Mouse (Mus musculus) lung, postnatal 0 days (tissue): ENCODE results near the gene Pars2. TPM values are rescaled to one million over a fixed set of nuclear protein-coding genes. Genes with fewer than 3 reads are reported as not detected.

Experiments
- ATAC-seq: fragments of 200-750 bp; cut with Nextera tagmentation; 2 replicates; pipeline ENCODE4 v1.8.0; 2017; ENCODE audit warnings: moderate library complexity
- DNase-seq: peaks from one replicate; pipeline ENCODE4 v3.0.0-alpha.2; 2016; ENCODE audit warnings: low spot score
- H3K27ac ChIP-seq: fragments of 300-500 bp; sonication (generic); 2 replicates; pipeline ENCODE4 v1.5.1; 2014; ENCODE audit warnings: antibody characterized with exemption, mild to moderate bottlenecking, low read length, mixed read lengths
- H3K27me3 ChIP-seq: fragments of 300-500 bp; sonication (generic); replicated peaks from 2 replicates; pipeline ENCODE4 v1.6.1; 2014; ENCODE audit warnings: low read length, mixed read lengths; ENCODE audit not compliant: insufficient read depth
- H3K36me3 ChIP-seq: fragments of 300-500 bp; sonication (generic); 2 replicates; pipeline ENCODE4 v1.6.1; 2014; ENCODE audit warnings: low read length, mixed read lengths; ENCODE audit not compliant: insufficient read depth
- H3K4me1 ChIP-seq: fragments of 300-500 bp; sonication (generic); 2 replicates; pipeline ENCODE4 v1.6.1; 2014; ENCODE audit warnings: antibody characterized with exemption, low read depth, low read length, mixed read lengths; ENCODE audit not compliant: insufficient read depth
- H3K4me2 ChIP-seq: fragments of 300-500 bp; sonication (generic); replicated peaks from 2 replicates; pipeline ENCODE4 v1.6.1; 2014; ENCODE audit warnings: low read depth, mild to moderate bottlenecking, low read length, moderate library complexity, mixed read lengths
- H3K4me3 ChIP-seq: fragments of 300-500 bp; sonication (generic); 2 replicates; pipeline ENCODE4 v1.5.1; 2014; ENCODE audit warnings: low read depth, low read length
- H3K9ac ChIP-seq: fragments of 300-500 bp; sonication (generic); replicated peaks from 2 replicates; pipeline ENCODE4 v1.6.1; 2014; ENCODE audit warnings: low read depth, mild to moderate bottlenecking
- H3K9me3 ChIP-seq: fragments of 300-500 bp; sonication (generic); 2 replicates; pipeline ENCODE4 v1.6.1; 2016; ENCODE audit warnings: low read length, mixed read lengths
- CTCF ChIP-seq: IDR thresholded peaks from 2 replicates; pipeline ENCODE4 v1.5.1; 2016; ENCODE audit warnings: antibody characterized with exemption, mild to moderate bottlenecking
- EP300 ChIP-seq: IDR thresholded peaks from 2 replicates; pipeline ENCODE4 v1.6.1; 2016; ENCODE audit warnings: antibody characterized with exemption, mild to moderate bottlenecking, control low read depth
- WGBS: fragments of 180-500 bp; shearing (Covaris S2); extraction: QIAGEN DNeasy Blood & Tissue Kit; methylation state at CpG from one replicate; pipeline ENCODE4 v1.1.7; 2014; 5-methylcytosine and 5-hydroxymethylcytosine counted together
- polyA plus RNA-seq: library from polyadenylated mRNA; unstranded; fragments of >200 nt; fragmentation: Nextera tagmentation; extraction: Ambion mirVana; gene quantifications from 2 replicates; pipeline ENCODE4 v1.2.1, GENCODE M21; 2015

The Pars2 gene
- polyA plus RNA-seq, 1 experiment from 2014 or later: 5.2 TPM

DNA sequence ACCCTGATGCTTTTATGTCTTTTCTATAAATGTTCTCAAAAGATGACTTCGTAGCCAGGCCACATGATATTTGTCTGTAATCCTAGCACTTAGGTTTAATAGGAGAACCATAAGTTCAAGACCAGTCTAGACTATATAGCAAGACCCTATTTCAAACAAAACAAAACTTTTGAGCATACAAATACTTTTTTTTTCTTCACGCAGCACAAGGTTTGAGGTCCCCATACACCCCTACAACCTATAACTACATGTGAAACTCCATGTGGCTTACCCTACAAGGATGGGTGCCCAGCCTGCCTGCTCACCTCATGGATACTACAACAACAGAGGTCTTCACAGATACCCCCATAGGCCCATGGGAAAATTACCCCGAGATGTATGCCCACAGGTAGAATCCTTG lies 28.3 kb downstream of the Pars2 start:
- WGBS: 49% methylated on average over 3 of the region's 3 CpGs
- H3K36me3 ChIP-seq: no peaks in the 10 kb centered on the region
- ATAC-seq: no peak; the same call in 1 of the 2 replicates

DNA sequence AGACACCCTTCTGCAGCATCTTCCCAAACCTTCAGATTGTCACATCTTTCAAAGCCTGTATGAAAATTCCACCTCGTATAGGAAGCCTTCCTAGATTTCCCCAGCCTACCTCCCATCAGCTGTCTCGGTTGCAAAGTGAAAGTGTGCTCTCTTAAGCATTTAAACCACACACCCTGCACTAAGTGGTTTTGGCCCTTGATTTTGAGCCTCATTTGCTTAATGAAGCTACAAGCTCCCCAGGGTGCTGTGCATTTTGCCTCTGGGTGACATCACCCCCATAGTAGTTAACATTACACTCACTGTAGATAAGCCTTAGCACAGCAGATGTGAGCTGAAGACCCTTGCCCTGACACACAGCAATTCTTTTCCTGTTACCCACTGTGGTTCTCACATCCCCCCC lies 30.1 kb downstream of the Pars2 start:
- no peak overlapping the region for H3K27ac ChIP-seq
- 0 out of 2 replicates have a peak, but pooled peaks cover 5% of the 10 kb centered on the region for H3K4me1 ChIP-seq
- H3K4me2 ChIP-seq: no peak overlapping the region
- no peaks in the 10 kb centered on the region for H3K9me3 ChIP-seq
- no peaks in the 10 kb centered on the region for H3K36me3 ChIP-seq
- DNase-seq (no peak), ATAC-seq (no peak)
- WGBS: 48% methylated on average over 2 of the region's 2 CpGs
- no peak overlapping the region for H3K4me3 ChIP-seq
- TF ChIP-seq CTCF: no peak
- no peak for TF ChIP-seq EP300
- no peaks in the 10 kb centered on the region for H3K27me3 ChIP-seq
- no peak overlapping the region for H3K9ac ChIP-seq

More for the DNA sequence above, 28.3 kb downstream of the Pars2 start:
- TF ChIP-seq EP300: no peak
- TF ChIP-seq CTCF: no peak
- Histone ChIP-seq H3K9me3 (no peaks in the 10 kb centered on the region), H3K27me3 (no peaks in the 10 kb centered on the region), H3K4me3 (peak overlapping the region; percentile 67; the same call in 1 of the 2 replicates), H3K4me1 (0 out of 2 replicates have a peak, but pooled peaks cover 5% of the 10 kb centered on the region), H3K9ac (no peak overlapping the region), H3K4me2 (peak overlapping the region; percentile 70), H3K27ac (no peak overlapping the region)
- peak; percentile 5 for DNase-seq

- ATAC-seq: no peak
- no peak for TF ChIP-seq EP300
- WGBS: 30% methylated on average over 3 of the region's 3 CpGs
Observed at GRCm38 (mm10) chr4:106688636-106689296, 37.9 kb downstream of the Pars2 start.

GRCm38 (mm10) chr4:106693841-106694430 lies 43.1 kb downstream of the Pars2 start:
- DNase-seq (no peak), ATAC-seq (no peak)
- H3K4me3 ChIP-seq: no peak overlapping the region
- H3K9ac ChIP-seq: no peak overlapping the region
- no peaks in the 10 kb centered on the region for H3K4me1 ChIP-seq
- H3K9me3 ChIP-seq: no peaks in the 10 kb centered on the region
- H3K4me2 ChIP-seq: no peak overlapping the region
- WGBS: 75% methylated on average over 15 of the region's 15 CpGs
- H3K27me3 ChIP-seq: no peaks in the 10 kb centered on the region
- no peaks in the 10 kb centered on the region for H3K36me3 ChIP-seq
- TF ChIP-seq CTCF (no peak), EP300 (no peak)
- no peak overlapping the region for H3K27ac ChIP-seq

More at GRCm38 (mm10) chr4:106688636-106689296, 37.9 kb downstream of the Pars2 start:
- Histone ChIP-seq H3K27ac (no peak overlapping the region), H3K9me3 (no peaks in the 10 kb centered on the region), H3K4me1 (no peaks in the 10 kb centered on the region), H3K4me2 (no peak overlapping the region), H3K27me3 (no peaks in the 10 kb centered on the region), H3K9ac (no peak overlapping the region), H3K4me3 (no peak overlapping the region), H3K36me3 (no peaks in the 10 kb centered on the region)
- DNase-seq: no peak

GRCm38 (mm10) chr4:106699989-106700388 lies 49.1 kb downstream of the Pars2 start:
- no peaks in the 10 kb centered on the region for H3K4me1 ChIP-seq
- no peak overlapping the region for H3K27ac ChIP-seq
- no peak overlapping the region for H3K4me2 ChIP-seq
- peak; percentile 48 for ATAC-seq
- 14% methylated on average over 9 of the region's 9 CpGs for WGBS
- TF ChIP-seq CTCF: peak; percentile 69
- no peak for TF ChIP-seq EP300
- H3K27me3 ChIP-seq: no peaks in the 10 kb centered on the region
- H3K9ac ChIP-seq: no peak overlapping the region
- no peaks in the 10 kb centered on the region for H3K9me3 ChIP-seq
- peak; percentile 51 for DNase-seq
- H3K4me3 ChIP-seq: no peak overlapping the region
- no peaks in the 10 kb centered on the region for H3K36me3 ChIP-seq

DNA sequence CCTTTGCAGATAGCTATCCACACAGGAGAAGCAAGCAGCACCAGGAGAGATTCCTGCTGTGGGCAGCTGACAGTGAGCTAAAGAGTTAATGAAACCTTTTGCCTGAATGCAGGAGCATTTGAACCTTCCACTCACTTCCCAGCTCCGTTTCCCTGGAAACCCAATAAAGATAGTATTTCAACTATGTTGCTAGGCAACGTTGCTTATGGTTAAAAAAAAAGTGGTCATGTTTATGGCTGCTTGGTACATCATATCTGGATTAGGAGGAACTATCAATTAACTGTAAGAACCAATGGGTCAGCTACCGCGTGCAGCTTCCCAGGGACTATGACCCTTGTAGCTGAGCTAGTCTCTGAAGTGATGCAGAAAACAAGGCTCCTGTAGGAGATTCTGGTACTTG lies 49.9 kb downstream of the Pars2 start:
- no peaks in the 10 kb centered on the region for H3K9me3 ChIP-seq
- H3K4me3 ChIP-seq: no peak overlapping the region
- H3K4me1 ChIP-seq: no peaks in the 10 kb centered on the region
- H3K27me3 ChIP-seq: no peaks in the 10 kb centered on the region
- 27% methylated on average over 4 of the region's 4 CpGs for WGBS
- H3K4me2 ChIP-seq: no peak overlapping the region
- no peak overlapping the region for H3K27ac ChIP-seq
- DNase-seq (no peak), ATAC-seq (no peak)
- H3K36me3 ChIP-seq: no peaks in the 10 kb centered on the region
- no peak overlapping the region for H3K9ac ChIP-seq
- TF ChIP-seq CTCF (no peak), EP300 (no peak)
